Mouse (Mus musculus): ENCODE results near the gene 1700019A02Rik.

1700019A02Rik gene

DNA sequence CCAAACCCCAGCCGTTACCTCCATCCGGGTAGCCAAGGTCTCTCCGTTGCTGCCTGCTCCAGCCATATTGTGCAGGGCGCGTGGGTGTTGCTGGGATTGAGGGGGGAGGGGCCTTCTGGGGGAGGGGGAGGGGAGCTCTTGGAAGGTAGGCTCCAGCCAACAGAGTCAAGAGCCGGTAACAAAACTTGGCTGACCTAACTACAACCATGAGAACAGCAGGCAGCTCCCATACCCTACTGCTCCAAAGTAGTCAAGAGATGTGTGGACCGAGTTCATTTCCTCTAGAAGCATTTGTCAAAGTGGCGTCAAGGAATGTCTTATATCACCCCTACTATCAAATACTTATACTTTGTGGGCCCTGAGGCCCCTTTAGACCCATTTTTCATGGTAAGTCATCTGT is at the start of gene 1700019A02Rik:
Gene 1700019A02Rik (minus strand): TSS at position 101 of the 400 bp plus-strand sequence.
- DNase-seq (ENCODE audit: low read depth in 1 of 2, low spot score in 2 of 2): no peak

DNA sequence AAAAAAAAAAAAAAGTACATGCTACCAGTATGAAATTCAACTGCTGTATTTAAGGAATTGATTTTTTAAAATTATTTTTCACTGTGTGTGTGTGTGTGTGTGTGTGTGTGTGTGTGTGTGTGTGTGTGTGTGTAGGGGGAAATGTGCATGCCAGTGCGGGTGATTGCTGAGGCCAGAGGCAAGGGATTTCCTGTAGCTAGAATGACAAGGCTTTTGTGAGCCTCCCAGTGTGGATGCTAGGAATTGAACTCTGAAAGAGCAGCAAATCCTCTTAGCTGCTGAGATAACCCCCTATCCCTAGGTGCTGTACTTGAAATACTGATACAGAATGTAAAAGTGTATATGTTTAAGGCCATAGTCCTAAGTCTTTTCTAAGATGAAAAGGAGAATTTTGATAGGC is 38.6 kb upstream of the 1700019A02Rik start:
- no peak for DNase-seq (ENCODE audit: low read depth in 1 of 2, low spot score in 2 of 2)

DNA sequence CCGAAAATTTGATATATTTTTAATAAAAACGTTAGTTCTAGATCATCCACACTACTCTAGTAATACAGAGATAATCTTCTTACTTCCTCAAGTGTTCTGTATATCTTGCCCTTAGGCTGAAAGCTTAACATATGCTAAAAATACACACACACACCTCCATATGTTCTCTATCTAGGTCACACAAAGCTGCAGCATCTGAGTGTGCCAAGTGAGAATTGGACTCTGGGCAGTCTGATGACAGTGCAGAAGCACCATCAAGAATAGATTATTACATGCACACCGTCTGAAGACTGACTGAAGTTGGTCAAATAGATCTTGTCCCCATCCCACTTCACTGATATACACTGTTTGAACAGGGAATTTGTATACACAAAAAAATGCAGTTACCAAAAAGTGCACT is 38.2 kb upstream of the 1700019A02Rik start:
- DNase-seq (ENCODE audit: low read depth in 1 of 2, low spot score in 2 of 2): no peak

DNA sequence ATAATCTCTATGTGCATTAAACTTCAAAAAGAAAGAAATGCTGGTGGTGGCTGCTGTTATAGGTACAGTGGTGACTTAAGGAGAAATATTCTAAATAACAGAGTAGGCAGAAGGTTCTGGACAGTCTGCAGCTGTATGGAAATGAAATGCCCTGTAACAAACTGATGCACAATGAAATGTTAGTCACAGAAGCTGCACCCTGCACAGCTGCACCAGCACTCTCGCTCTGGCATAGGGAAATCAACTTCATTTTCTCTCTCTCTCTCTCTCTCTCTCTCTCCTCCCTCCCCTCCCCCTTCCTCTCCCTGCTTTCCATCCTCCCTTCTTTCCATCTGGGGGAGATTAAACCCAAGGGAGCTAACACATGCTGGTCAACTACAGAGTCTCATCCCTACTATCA is 37.3 kb upstream of the 1700019A02Rik start:
- no peak for DNase-seq (ENCODE audit: low read depth in 1 of 2, low spot score in 2 of 2)

DNA sequence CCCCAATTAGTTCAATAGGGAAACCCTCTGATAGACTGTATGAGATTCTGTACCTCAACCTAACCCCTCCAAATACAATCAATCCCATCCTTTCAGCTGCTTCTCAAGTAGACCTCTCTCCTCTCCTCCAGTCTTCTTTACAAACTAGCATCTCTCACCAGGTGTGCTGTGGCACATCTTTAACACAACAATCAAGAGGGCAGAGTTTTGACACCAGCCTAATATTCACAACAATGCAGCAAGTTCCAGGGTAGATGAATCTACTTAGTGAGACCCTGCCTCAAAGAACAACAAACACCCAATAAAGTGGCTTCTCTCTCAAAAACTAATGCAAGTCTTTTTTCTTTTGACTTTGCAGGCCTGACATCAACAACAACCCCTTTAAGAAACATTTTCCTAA is 22.7 kb upstream of the 1700019A02Rik start:
- DNase-seq (ENCODE audit: low read depth in 1 of 2, low spot score in 2 of 2): no peak

DNA sequence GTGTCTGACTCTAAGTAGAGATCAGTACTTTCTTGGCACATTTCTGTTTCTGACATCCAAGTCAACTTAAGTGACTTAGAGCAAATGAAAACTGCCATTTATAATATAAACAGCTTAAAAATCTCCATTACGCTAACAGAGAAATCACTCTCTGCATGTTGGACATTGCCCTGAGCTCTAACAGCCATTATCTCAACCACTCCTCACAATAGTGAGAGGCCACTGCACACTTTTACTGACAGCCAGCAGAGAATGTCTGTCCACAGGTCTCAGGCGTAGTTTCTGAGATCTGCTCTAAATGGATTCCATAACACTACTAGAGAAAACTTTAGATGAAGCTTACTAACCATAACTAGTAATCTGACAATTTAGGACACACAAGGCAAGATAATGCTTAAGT is 16.5 kb upstream of the 1700019A02Rik start:
- DNase-seq (ENCODE audit: low read depth in 1 of 2, low spot score in 2 of 2): no peak

DNA sequence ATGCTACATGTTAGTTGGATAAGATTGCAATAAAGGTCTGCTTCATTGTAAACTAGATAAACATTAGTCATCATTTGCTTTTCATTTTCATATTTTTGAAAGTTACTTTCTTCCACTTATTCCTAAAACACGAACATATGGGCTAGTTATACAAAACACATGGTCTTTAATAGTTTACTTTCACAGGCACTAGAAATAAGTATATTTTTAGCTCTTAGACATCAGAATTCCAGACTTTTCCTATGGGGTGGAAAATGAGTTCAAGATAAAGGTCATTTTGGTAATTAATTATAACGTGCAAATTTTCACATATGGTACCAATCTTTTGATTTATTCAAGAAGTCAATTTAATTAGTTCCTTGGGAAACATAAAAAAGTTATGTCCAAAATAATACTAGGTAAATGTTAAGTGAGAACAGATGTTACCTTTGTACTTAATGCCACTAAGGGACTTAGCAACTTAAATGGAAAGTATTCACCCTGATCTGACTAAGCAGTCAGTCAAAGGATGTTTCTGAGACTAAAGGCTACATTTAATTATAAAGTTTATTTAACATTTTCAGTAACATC is 14.3 kb upstream of the 1700019A02Rik start:
- no peak for DNase-seq (ENCODE audit: low read depth in 1 of 2, low spot score in 2 of 2)

DNA sequence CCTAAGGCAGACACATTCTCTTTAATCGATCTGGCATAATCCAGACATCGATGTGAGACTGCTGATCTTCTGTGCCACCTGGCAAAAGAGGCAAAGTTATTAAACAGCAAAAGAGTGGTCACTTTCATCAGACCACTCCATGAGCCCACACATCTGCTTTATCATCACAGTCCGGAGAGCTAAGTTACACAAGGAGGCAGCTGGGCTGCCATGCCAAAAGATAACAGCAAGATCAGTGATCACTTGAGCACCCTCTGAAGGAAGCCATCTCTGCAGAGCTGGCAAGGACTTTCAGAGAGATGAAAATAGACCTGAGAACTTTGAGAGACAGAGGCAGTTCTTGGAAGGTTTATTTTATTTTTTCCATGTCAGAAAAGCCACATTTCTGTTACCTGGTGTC is 7.1 kb upstream of the 1700019A02Rik start:
- DNase-seq (ENCODE audit: low read depth in 1 of 2, low spot score in 2 of 2): no peak

DNA sequence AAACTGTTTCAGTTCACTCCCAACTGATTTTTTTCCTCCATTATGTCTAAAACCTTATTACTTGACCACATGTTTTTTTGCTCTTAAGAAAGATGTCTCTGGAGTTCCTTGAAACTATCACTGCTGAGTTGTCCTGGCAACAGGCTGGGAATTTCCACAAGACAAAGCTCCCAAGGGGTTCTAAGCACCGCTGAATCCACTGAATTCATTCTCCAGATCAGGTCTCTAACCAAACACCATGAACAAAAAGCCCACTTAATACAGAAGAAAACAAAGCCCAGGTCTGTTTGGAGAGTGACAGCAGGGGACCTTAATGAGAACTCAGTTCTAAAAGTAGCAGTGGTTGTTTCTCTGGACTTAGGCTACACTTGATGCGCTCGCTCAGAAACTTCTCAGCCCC is 3.8 kb upstream of the 1700019A02Rik start:
- DNase-seq (ENCODE audit: low read depth in 1 of 2, low spot score in 2 of 2): no peak

DNA sequence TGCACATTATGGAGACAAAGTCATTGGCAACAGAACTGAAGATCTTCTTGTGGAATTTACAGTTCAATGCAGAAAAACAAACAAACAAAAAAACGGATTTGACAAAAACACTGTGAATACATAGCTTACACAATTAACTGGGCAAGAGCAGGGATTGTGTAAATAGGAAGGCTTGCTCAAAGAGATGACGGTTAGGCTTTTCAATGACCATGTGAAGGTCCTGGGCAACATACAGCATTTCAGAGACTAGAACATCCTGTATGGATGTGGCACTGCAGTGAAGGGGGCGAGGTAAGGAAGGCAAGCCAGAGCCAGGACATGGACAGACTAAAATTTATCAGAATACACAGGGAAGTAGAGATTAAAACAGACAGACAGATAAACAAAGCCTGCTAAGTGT is 2.2 kb upstream of the 1700019A02Rik start:
- DNase-seq (ENCODE audit: low read depth in 1 of 2, low spot score in 2 of 2): no peak

DNA sequence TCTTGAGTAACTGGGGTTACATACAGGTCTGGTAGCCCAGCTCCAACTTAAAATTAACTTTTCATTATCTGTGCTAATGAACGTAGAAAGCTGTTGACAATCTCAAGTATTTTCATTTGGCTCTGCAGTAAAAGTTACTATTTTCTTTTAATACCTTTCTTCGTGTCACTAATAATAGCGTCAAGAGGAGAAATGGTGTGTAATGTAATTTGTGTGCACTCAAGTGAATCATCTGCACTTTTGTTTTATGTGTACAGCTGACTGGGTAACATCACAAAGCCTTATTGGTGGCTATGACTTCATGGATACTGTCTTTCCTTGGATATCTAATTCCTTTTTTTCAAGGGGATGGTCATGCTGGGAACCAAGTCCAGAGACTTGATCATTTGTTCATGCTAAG is 1.1 kb downstream of the 1700019A02Rik start:
- DNase-seq (ENCODE audit: low read depth in 1 of 2, low spot score in 2 of 2): no peak

DNA sequence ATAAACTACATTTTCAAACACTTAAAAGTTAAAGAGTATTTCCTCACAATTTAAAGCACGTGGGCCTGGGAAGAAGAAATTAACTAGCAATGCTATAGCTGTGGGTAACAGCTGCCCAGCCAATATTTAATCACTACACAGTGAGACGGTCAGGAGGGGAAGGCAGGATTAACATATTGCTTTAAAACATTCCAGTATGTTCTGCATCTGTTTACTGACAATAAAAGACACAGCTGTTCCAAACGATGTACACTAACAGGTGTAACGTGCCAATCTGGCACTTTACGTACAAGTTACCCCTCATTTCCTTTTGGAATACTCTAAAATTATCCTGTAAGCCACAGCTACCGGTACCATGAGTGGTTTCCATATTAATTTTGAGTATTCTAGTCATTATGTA is 29.7 kb downstream of the 1700019A02Rik start:
- no peak for DNase-seq (ENCODE audit: low read depth in 1 of 2, low spot score in 2 of 2)

DNA sequence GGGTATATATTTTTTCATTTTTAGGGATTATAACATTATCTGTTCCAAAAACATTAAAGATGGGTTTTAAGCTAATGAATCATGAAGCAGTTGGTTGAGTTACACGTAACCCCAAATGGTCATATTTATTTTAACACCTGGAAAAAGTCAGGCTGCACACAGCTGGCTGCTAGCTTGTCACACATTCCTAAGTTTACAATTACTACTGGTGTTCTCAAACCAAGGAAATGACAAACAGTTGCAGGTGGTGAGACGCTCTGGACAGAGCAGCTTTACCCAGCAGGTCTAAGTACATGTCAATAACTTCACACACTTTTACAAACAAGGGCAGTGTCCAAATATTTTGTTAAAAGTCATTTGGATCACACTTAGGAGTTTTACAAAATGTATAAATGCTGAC is 64.4 kb downstream of the 1700019A02Rik start:
- no peak for DNase-seq (ENCODE audit: low read depth in 1 of 2, low spot score in 2 of 2)

DNA sequence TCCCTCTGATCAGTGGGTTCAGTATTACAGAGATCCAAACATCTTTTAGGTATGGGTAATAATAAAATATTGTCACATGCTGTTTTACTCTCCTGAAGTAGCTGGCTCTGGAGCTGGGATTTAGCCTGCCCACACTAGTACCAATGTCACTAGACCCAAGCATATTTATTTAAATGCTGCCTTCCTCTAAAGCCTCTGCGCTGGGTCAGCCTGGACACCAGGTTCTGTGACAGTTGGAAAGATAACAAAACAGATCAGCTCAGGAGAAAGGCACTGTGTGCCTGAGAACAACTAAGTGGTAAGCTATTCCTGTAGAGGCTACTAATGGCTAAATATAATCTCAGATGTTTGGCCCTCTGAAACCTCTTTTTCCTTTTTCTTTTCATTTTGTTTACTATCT is 76.9 kb downstream of the 1700019A02Rik start:
- no peak for DNase-seq (ENCODE audit: low read depth in 1 of 2, low spot score in 2 of 2)

All from monocyte, adult 2 months (primary cell).